Mouse (Mus musculus) heart, postnatal 0 days (tissue): ENCODE measurements around the gene Vgf. TPM values are rescaled to one million over a fixed set of nuclear protein-coding genes. Genes with fewer than 3 reads are reported as not detected.

ENCODE experiments used
- ATAC-seq: fragments of 200-750 bp; cut with Nextera tagmentation; 2 replicates; pipeline ENCODE4 v1.8.0; 2017; ENCODE audit warnings: low read depth, moderate number of reproducible peaks, moderate library complexity; ENCODE audit not compliant: insufficient read depth
- DNase-seq: peaks from one replicate; pipeline ENCODE4 v3.0.0-alpha.2; 2016; ENCODE audit warnings: low spot score
- H3K27ac ChIP-seq: fragments of 300-500 bp; sonication (generic); 2 replicates; pipeline ENCODE4 v1.5.1; 2014; ENCODE audit warnings: low read depth, mild to moderate bottlenecking
- H3K27me3 ChIP-seq: fragments of 300-500 bp; sonication (generic); 2 replicates; pipeline ENCODE4 v1.6.1; 2014; ENCODE audit warnings: low read length, mixed read lengths; ENCODE audit not compliant: control insufficient read depth, insufficient read depth
- H3K36me3 ChIP-seq: fragments of 300-500 bp; sonication (generic); replicated peaks from 2 replicates; pipeline ENCODE4 v1.6.1; 2014; ENCODE audit warnings: low read length, mixed read lengths; ENCODE audit not compliant: control insufficient read depth, insufficient read depth
- H3K4me1 ChIP-seq: fragments of 300-500 bp; sonication (generic); 2 replicates; pipeline ENCODE4 v1.6.1; 2014; ENCODE audit warnings: antibody characterized with exemption; ENCODE audit not compliant: control insufficient read depth, insufficient read depth
- H3K4me2 ChIP-seq: fragments of 300-500 bp; sonication (generic); 2 replicates; pipeline ENCODE4 v1.6.1; 2014; ENCODE audit warnings: low read depth, mild to moderate bottlenecking, low read length, moderate library complexity
- H3K4me3 ChIP-seq: fragments of 300-500 bp; sonication (generic); 2 replicates; pipeline ENCODE4 v1.5.1; 2014; ENCODE audit warnings: low read depth, low read length
- H3K9ac ChIP-seq: fragments of 300-500 bp; sonication (generic); replicated peaks from 2 replicates; pipeline ENCODE4 v1.6.1; 2014; ENCODE audit warnings: low read depth, low read length, mixed read lengths
- H3K9me3 ChIP-seq: fragments of 300-500 bp; sonication (generic); replicated peaks from 2 replicates; pipeline ENCODE4 v1.6.1; 2016; ENCODE audit warnings: low read length; ENCODE audit not compliant: control insufficient read depth
- CTCF ChIP-seq: IDR thresholded peaks from 2 replicates; pipeline ENCODE4 v1.5.1; 2016; ENCODE audit warnings: antibody characterized with exemption, control low read depth, low read depth
- EP300 ChIP-seq: IDR thresholded peaks from 2 replicates; pipeline ENCODE4 v1.6.1; 2016; ENCODE audit warnings: antibody characterized with exemption, low read depth
- WGBS: fragments of 180-500 bp; shearing (Covaris S2); extraction: QIAGEN DNeasy Blood & Tissue Kit; methylation state at CpG from one replicate; pipeline ENCODE4 v1.1.7; 2014; 5-methylcytosine and 5-hydroxymethylcytosine counted together
- polyA plus RNA-seq: library from polyadenylated mRNA; unstranded; fragments of >200 nt; fragmentation: Nextera tagmentation; extraction: Ambion mirVana; gene quantifications from 2 replicates; pipeline ENCODE4 v1.2.1, GENCODE M21; 2015
- total RNA-seq: library from RNA; depleted of rRNA; stranded (reverse); fragments of >200 nt; gene quantifications from 2 replicates; pipeline ENCODE4 v1.2.3, GENCODE M21; 2014; ENCODE audit warnings: low replicate concordance

The Vgf gene
- total and polyA plus RNA-seq, 2 experiments from 2014 or later: not detected

DNA sequence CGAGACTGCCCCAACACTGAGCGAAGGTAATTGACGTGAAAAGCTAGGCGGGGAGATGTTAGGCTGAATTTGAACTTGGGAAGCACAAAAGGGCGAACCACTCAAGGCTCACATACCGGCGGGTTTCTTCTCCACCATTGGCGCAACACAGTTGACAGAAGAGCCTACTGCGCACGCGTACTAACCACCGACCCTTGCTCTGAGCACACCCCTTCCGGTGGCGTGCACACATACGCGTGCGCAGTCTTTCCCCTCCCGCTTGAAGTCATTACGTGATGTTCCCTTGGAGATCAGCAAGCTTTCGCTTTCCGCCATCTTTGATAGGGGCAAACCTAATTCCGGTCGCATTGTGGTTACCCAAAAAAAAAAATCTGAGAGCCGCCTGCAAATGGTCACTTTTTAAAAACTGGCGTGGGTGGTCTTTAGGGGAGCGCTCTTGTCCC, 39.5 kb upstream of the Vgf start, which contains the start of gene Plod3:
TSS of gene Plod3 (plus strand) at position 325 of the 443 bp plus-strand sequence.
- under 1% methylated on average over 26 of the region's 26 CpGs for whole genome bisulfite sequencing
- H3K9me3 ChIP-seq: no peaks in the 10 kb centered on the region
- H3K4me3 ChIP-seq: peak within 1 kb of the TSS; percentile 89
- peaks cover 37% of the 10 kb centered on the region for H3K36me3 ChIP-seq
- H3K4me1 ChIP-seq: peaks cover 10% of the 10 kb centered on the region; the same call in 1 of the 2 replicates
- DNase-seq (peak; percentile 100), ATAC-seq (peak; percentile 95)
- TF ChIP-seq EP300 (no peak), CTCF (no peak; the same call in 1 of the 2 replicates)
- peak within 1 kb of the TSS; percentile 94 for H3K4me2 ChIP-seq
- H3K9ac ChIP-seq: peak within 1 kb of the TSS; percentile 86
- no peaks in the 10 kb centered on the region for H3K27me3 ChIP-seq
- H3K27ac ChIP-seq: peak within 1 kb of the TSS; percentile 87

DNA sequence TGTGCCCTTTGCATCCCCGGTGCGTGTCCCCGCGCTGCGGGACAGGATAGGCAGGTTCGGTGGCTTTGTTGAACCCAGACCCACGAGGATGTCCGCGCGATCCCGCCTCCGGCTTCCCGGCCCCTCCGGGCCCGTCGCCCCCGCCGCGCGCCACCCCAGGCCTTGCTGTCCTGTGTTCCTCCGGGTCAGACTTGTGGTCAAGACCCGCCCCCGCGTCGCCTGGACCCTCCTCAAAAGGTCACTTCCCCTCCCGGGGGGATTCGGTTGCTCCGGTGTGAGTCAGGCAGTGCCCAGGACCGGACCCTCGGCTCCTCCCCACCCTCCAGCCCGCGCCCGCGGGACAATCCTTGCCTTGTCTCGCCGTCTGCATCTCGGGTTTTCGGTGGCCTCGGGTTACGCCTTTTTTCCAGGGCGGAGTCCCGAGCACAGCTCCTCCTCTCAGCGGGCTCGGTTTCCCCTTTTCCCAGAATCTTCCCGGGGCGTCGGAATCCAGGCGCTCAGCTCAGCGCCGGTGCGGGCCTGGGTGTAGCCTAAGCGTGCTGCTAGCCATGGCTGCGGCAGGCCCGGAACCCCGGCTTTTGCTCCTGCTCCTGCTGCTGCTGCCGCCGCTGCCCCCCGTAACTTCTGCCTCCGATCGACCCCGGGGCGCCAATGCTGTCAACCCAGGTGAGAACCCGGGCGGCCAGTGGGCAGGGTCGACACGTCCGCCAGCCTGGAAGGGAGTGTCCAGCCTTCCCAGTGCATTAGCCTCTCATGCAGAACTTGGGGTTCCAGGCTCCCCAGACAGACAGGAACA, 38.9 kb upstream of the Vgf start:
- DNase-seq: peak; percentile 61
- Histone ChIP-seq H3K4me2 (peak overlapping the region; percentile 94), H3K27me3 (no peaks in the 10 kb centered on the region), H3K4me1 (peaks cover 10% of the 10 kb centered on the region; the same call in 1 of the 2 replicates), H3K36me3 (peaks cover 36% of the 10 kb centered on the region), H3K9me3 (no peaks in the 10 kb centered on the region), H3K4me3 (peak overlapping the region; percentile 89), H3K27ac (peak overlapping the region; percentile 87), H3K9ac (peak overlapping the region; percentile 86)
- WGBS: under 1% methylated on average over 66 of the region's 67 CpGs
- no peak for TF ChIP-seq CTCF
- peak; percentile 70 for TF ChIP-seq EP300
- ATAC-seq: peak; percentile 66

DNA sequence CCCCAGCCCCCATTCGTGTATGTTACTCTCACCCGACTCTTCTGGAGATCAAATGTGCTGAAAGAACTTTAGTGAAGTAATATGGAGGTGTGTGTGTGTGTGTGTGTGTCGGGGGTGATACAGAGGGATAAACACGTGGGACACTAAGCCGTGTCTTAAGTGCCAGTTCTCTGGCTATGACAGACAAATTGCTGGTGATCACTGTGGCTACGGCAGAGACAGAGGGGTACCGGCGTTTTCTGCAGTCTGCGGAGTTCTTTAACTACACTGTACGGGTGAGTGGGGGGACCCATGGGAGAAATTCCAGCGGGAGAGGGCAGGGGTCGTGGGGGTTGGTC, 38.3 kb upstream of the Vgf start, which contains the start of gene Znhit1:
TSS of gene Znhit1 (minus strand) at position 88 of the 338 bp plus-strand sequence.
- Histone ChIP-seq H3K4me2 (peak within 1 kb of the TSS; percentile 94), H3K27me3 (no peaks in the 10 kb centered on the region), H3K4me1 (peaks cover 10% of the 10 kb centered on the region; the same call in 1 of the 2 replicates), H3K36me3 (peaks cover 42% of the 10 kb centered on the region), H3K4me3 (peak within 1 kb of the TSS; percentile 89), H3K27ac (peak within 1 kb of the TSS; percentile 87), H3K9me3 (no peaks in the 10 kb centered on the region), H3K9ac (peak within 1 kb of the TSS; percentile 86)
- ATAC-seq (no peak), DNase-seq (no peak)
- TF ChIP-seq EP300 (no peak), CTCF (no peak)
- WGBS: 6% methylated on average over 12 of the region's 12 CpGs

DNA sequence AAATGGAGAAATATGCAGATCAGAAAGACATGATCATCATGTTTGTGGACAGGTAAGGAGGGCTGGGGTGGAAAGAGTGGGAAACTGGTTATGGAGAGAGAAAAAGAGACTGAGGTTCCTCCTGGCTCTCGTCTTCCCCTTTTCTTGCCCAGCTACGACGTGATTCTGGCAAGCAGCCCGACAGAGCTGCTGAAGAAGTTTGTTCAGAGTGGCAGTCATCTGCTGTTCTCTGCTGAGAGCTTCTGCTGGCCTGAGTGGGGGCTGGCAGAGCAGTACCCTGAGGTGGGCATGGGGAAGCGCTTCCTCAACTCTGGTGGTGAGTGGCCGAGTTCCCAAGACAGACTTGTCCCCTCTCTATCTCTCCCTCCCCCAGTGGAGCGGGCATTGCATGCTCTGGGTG, 37.8 kb upstream of the Vgf start:
- Histone ChIP-seq H3K27me3 (no peaks in the 10 kb centered on the region), H3K27ac (no peak overlapping the region), H3K4me2 (peak overlapping the region; percentile 94), H3K36me3 (peaks cover 47% of the 10 kb centered on the region), H3K9ac (no peak overlapping the region), H3K4me1 (peaks cover 10% of the 10 kb centered on the region; the same call in 1 of the 2 replicates), H3K9me3 (no peaks in the 10 kb centered on the region), H3K4me3 (peak overlapping the region; percentile 89)
- ATAC-seq: no peak
- TF ChIP-seq EP300 (no peak), CTCF (no peak)
- DNase-seq: no peak
- WGBS: 57% methylated on average over 6 of the region's 7 CpGs

DNA sequence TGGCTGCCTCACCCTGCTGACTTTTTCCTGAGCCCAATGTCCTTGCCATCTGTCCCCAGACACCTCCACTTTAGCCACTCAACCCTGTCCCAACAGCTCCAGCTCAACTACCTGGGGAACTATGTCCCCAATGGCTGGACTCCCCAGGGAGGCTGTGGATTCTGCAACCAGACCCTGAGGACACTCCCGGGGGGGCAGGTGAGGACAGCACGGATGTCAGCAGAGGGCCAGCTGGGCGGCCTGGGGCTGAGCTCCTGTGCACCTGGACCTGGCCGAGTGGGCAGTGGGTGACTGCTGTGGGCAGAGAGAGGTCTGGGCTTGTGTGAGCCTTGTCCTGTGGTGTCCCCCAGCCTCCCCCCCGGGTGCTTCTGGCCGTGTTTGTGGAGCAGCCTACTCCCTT, 36.4 kb upstream of the Vgf start:
- ATAC-seq (no peak), DNase-seq (no peak)
- TF ChIP-seq EP300 (no peak), CTCF (no peak)
- H3K4me3 ChIP-seq: no peak overlapping the region
- no peaks in the 10 kb centered on the region for H3K27me3 ChIP-seq
- H3K36me3 ChIP-seq: peaks cover 50% of the 10 kb centered on the region
- H3K4me2 ChIP-seq: no peak overlapping the region
- no peak overlapping the region for H3K27ac ChIP-seq
- no peak overlapping the region for H3K9ac ChIP-seq
- H3K9me3 ChIP-seq: no peaks in the 10 kb centered on the region
- peaks cover 10% of the 10 kb centered on the region; the same call in 1 of the 2 replicates for H3K4me1 ChIP-seq
- 89% methylated on average over 6 of the region's 6 CpGs for WGBS
